Mouse (Mus musculus) heart, embryonic 14.5 days (tissue): ENCODE results near the gene Olfr267. TPM values are rescaled to one million over a fixed set of nuclear protein-coding genes. Genes with fewer than 3 reads are reported as not detected.

Experiments
- ATAC-seq: fragments of 200-750 bp; cut with Nextera tagmentation; 2 replicates; pipeline ENCODE4 v1.8.0; 2017; ENCODE audit warnings: low read depth, moderate TSS enrichment; ENCODE audit not compliant: insufficient number of reproducible peaks, insufficient read depth, low FRiP score
- H3K27ac ChIP-seq, 2 experiments: fragments of 200-500 bp in 1 of 2; fragments of 300-500 bp in 1 of 2; sonication (generic) in 1 of 2; replicated peaks in 1 of 2; 2 replicates each; pipeline ENCODE4 v1.5.1; 2012 to 2014; ENCODE audit warnings: low read depth in 2 of 2, low read length in 2 of 2, control low read depth in 1 of 2, mild to moderate bottlenecking in 1 of 2, mixed read lengths in 1 of 2; ENCODE audit not compliant: control insufficient read depth in 1 of 2, insufficient read depth in 1 of 2
- H3K27me3 ChIP-seq: fragments of 300-500 bp; sonication (generic); 2 replicates; pipeline ENCODE4 v1.6.1; 2014; ENCODE audit warnings: mild to moderate bottlenecking, low read length, control low read depth; ENCODE audit not compliant: control insufficient read depth, insufficient read depth
- H3K36me3 ChIP-seq: fragments of 300-500 bp; sonication (generic); 2 replicates; pipeline ENCODE4 v1.6.1; 2014; ENCODE audit warnings: mild to moderate bottlenecking, control low read depth, low read length, mixed read lengths; ENCODE audit not compliant: control insufficient read depth, insufficient read depth
- H3K4me1 ChIP-seq, 2 experiments: fragments of 200-500 bp in 1 of 2; fragments of 300-500 bp in 1 of 2; sonication (generic) in 1 of 2; 2 replicates each; pipeline ENCODE4 v1.6.1; 2012 to 2014; ENCODE audit warnings: low read length in 2 of 2, control low read depth in 1 of 2, mixed read lengths in 1 of 2; ENCODE audit not compliant: control insufficient read depth in 2 of 2, insufficient read depth in 2 of 2
- H3K4me2 ChIP-seq: fragments of 300-500 bp; sonication (generic); 2 replicates; pipeline ENCODE4 v1.6.1; 2014; ENCODE audit warnings: mild to moderate bottlenecking, low read length
- H3K4me3 ChIP-seq, 2 experiments: fragments of 200-500 bp in 1 of 2; fragments of 300-500 bp in 1 of 2; sonication (generic) in 1 of 2; 2 replicates each; pipeline ENCODE4 v1.5.1; 2012 to 2014; ENCODE audit warnings: low read length in 2 of 2, mild to moderate bottlenecking in 2 of 2, control low read depth in 1 of 2, low read depth in 1 of 2, moderate library complexity in 1 of 2; ENCODE audit not compliant: control insufficient read depth in 1 of 2, insufficient read depth in 1 of 2
- H3K9ac ChIP-seq: fragments of 300-500 bp; sonication (generic); 2 replicates; pipeline ENCODE4 v1.6.1; 2014; ENCODE audit warnings: mild to moderate bottlenecking, low read length
- H3K9me3 ChIP-seq: fragments of 300-500 bp; sonication (generic); 2 replicates; pipeline ENCODE4 v1.6.1; 2016; ENCODE audit warnings: low read length, control low read depth; ENCODE audit not compliant: control insufficient read depth
- WGBS: fragments of 180-500 bp; shearing (Covaris S2); extraction: QIAGEN DNeasy Blood & Tissue Kit; methylation state at CpG from one replicate; pipeline ENCODE4 v1.1.7; 2014; 5-methylcytosine and 5-hydroxymethylcytosine counted together
- polyA plus RNA-seq: library from polyadenylated mRNA; unstranded; fragments of >200 nt; fragmentation: Nextera tagmentation; extraction: Ambion mirVana; gene quantifications from 2 replicates; pipeline ENCODE4 v1.2.1, GENCODE M21; 2014

Olfr267 gene
- polyA plus RNA-seq, 1 experiment from 2014 or later: not detected

DNA sequence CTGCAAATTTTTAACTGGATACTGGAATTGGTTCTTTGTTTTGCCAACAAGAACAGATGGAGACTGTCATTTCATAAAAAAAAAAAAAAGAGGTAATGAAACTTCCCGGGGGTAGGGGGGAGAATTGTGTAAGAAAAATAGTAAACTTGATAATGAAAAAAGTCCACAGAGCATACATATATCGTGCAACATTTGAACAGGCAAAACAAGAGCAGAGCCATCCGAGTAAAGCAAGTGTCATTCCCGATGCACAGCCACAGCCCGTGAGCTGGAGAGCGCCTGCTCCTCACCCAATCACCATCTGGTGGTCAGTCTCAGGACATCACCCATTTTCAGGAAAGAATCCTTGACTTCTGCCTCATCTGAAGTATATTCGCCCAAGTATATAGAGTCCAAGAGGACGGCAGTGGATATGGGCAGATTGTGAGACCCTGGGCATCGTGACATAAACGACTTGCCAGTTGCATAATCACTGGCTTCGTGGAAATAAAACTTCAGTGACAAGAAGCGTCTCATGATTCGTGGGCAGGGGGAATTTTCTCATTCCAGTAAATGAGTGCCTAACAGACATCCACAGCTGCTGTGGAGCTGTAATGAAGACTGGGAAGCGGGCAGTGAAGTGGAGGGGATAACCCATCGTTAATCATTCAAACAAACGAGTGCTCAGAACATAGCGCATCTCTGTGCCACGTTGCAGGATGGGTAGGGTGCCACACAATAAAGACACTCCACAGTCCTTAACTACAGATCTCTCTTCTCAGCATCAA lies 50.5 kb downstream of the Olfr267 start:
- WGBS: 80% methylated on average over 18 of the region's 18 CpGs
- Histone ChIP-seq H3K9me3 (no peaks in the 10 kb centered on the region), H3K27me3 (no peaks in the 10 kb centered on the region), H3K4me2 (no peak overlapping the region), H3K9ac (no peak overlapping the region), H3K4me3 (no peak overlapping the region), H3K4me1 (no peaks in the 10 kb centered on the region), H3K27ac (no peak overlapping the region), H3K36me3 (no peaks in the 10 kb centered on the region)
- no peak for ATAC-seq

Other genes with a start within 250 kb of the Olfr267 start
- gene Lpar1, start 233.8 kb downstream of the Olfr267 start, polyA plus RNA-seq: 13.9 and 14.2 TPM in 2 replicates
- 37.7 and 38.2 TPM in 2 replicates for gene Ecpas, start 125.0 kb upstream of the Olfr267 start, polyA plus RNA-seq
- 0.16 and 0.23 TPM in 2 replicates for gene Zkscan16, start 155.9 kb upstream of the Olfr267 start, polyA plus RNA-seq
- gene Ptgr1, start 199.4 kb upstream of the Olfr267 start, polyA plus RNA-seq: 10.1 and 10.7 TPM in 2 replicates
- gene Dnajc25, start 207.3 kb upstream of the Olfr267 start, polyA plus RNA-seq: 13.7 and 15.9 TPM in 2 replicates
- gene Gm20503, start 215.5 kb upstream of the Olfr267 start, polyA plus RNA-seq: 12.2 and 15.9 TPM in 2 replicates
- gene Gng10, start 247.4 kb upstream of the Olfr267 start, polyA plus RNA-seq: 31.5 and 47.5 TPM in 2 replicates